Mouse (Mus musculus) splenic B cell, adult 2 months (primary cell): Measurements from ENCODE around the gene Hc.

Experiments
- DNase-seq: peaks from one replicate; pipeline ENCODE4 v3.0.0-alpha.2; 2011; ENCODE audit warnings: low read depth, low spot score
- H3K27me3 ChIP-seq: 2 replicates; pipeline ENCODE4 v1.6.1; 2012; ENCODE audit warnings: mild to moderate bottlenecking, low read length, moderate library complexity, mixed read lengths; ENCODE audit not compliant: control insufficient read depth, poor library complexity, insufficient read depth, severe bottlenecking
- H3K36me3 ChIP-seq: 2 replicates; pipeline ENCODE4 v1.6.1; 2012; ENCODE audit warnings: mild to moderate bottlenecking, low read length, moderate library complexity, mixed read lengths; ENCODE audit not compliant: control insufficient read depth, poor library complexity, insufficient read depth, severe bottlenecking

Hc gene

GRCm38 (mm10) chr2:34960966-34961365 lies 100.3 kb downstream of the Hc start:
- H3K27me3 ChIP-seq: no peaks in the 10 kb centered on the region
- DNase-seq: no peak
- H3K36me3 ChIP-seq: no peaks in the 10 kb centered on the region; the same call in none of the 2 replicates

DNA sequence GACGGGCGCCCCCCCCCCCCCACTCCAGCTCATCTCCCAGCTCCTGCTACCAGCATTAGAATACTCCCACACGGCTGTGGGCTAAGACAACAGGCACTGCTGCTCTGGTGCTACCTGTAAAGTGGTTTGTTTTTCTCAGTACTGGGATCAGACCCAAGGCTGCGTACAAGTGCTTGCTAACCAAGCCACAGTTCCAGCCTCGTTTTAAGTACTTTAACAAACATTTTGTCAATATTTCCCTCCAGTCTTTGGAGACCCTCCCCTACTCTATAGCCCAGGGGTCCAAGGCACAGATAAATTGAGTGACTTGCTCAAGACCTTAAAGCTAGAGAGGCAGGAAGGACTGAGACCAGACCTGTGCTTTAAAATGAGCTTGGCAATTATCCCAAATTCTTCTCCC lies 100.8 kb downstream of the Hc start:
- no peaks in the 10 kb centered on the region for H3K27me3 ChIP-seq
- H3K36me3 ChIP-seq: no peaks in the 10 kb centered on the region; the same call in none of the 2 replicates
- DNase-seq: no peak

DNA sequence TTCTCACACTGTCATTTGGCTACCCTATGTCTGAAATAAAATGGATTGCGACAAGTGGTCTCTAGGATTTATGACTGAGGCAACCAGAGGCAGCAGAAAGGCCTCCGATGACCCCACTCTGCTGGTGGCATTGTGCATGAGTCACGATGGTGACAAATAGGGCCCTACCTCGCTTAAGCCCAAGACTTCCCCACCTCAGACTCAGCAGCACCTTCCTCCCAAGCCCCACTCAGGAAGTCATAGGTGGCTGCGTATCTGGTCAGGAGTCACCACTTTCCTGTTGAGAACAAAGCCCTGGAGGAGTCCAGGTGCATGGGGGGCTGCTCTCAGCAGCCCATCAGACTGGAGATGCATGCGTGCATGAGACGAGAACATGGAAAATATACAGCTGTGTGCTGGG lies 102.7 kb downstream of the Hc start:
- DNase-seq: peak; percentile 45
- no peaks in the 10 kb centered on the region; the same call in none of the 2 replicates for H3K36me3 ChIP-seq
- no peaks in the 10 kb centered on the region for H3K27me3 ChIP-seq

- DNase-seq: peak; percentile 80
- Histone ChIP-seq H3K27me3 (no peaks in the 10 kb centered on the region), H3K36me3 (no peaks in the 10 kb centered on the region; the same call in none of the 2 replicates)
Observed at GRCm38 (mm10) chr2:34958036-34958435, 103.2 kb downstream of the Hc start.

DNA sequence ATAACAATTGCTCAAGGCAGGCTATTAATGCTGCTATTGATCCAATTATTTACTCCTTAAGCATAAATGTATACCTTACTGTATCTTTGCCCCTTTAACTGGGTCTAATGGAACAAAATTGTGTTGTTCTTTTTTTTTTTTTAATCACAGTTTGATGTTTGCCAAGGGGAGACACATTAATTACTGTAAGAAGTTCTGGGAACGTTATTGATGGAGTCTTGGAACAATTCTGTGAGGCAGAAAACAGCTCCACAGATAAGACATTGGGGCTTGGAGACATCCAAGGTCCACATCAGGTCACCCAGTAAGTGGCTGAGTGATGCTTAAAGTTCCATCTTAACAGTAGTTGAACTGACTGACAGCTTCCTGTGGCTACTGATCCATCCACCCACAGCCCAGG lies 103.8 kb downstream of the Hc start:
- no peak for DNase-seq
- Histone ChIP-seq H3K27me3 (no peaks in the 10 kb centered on the region), H3K36me3 (no peaks in the 10 kb centered on the region; the same call in none of the 2 replicates)

DNA sequence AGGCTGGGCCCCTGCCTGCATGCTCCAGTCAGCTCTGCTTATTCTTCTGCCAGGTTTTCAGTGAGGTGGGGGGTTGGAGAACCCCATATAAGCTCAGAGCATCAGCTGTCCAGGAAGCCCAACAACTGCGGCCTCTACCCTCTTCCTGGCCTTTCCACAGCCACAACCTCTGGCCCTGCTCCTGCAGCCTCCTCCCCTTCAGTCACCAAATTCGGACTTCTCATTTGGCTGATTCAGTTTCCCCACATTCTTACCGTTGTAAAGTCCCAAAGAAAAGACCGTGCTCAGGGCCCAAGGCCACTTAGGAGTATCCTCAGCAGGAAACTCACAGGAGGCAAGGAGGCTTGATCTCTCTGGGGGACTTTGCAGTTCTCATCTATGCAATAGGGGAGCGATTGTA lies 104.3 kb downstream of the Hc start:
- Histone ChIP-seq H3K27me3 (no peaks in the 10 kb centered on the region), H3K36me3 (peaks cover 2% of the 10 kb centered on the region)
- no peak for DNase-seq

- peaks cover 2% of the 10 kb centered on the region for H3K36me3 ChIP-seq
- no peaks in the 10 kb centered on the region for H3K27me3 ChIP-seq
- DNase-seq: no peak
Observed at GRCm38 (mm10) chr2:34954344-34954743, 106.9 kb downstream of the Hc start.

- H3K36me3 ChIP-seq: peaks cover 2% of the 10 kb centered on the region; the same call in 1 of the 2 replicates
- H3K27me3 ChIP-seq: no peaks in the 10 kb centered on the region
- no peak for DNase-seq
Observed at GRCm38 (mm10) chr2:34953547-34954116, 107.6 kb downstream of the Hc start.

- peak; percentile 39 for DNase-seq
- Histone ChIP-seq H3K36me3 (peaks cover 2% of the 10 kb centered on the region; the same call in 1 of the 2 replicates), H3K27me3 (no peaks in the 10 kb centered on the region)
Observed at GRCm38 (mm10) chr2:34953018-34953417, 108.2 kb downstream of the Hc start.

GRCm38 (mm10) chr2:34951469-34951868 lies 109.8 kb downstream of the Hc start:
- DNase-seq: no peak
- Histone ChIP-seq H3K36me3 (peaks cover 2% of the 10 kb centered on the region; the same call in 1 of the 2 replicates), H3K27me3 (no peaks in the 10 kb centered on the region)

DNA sequence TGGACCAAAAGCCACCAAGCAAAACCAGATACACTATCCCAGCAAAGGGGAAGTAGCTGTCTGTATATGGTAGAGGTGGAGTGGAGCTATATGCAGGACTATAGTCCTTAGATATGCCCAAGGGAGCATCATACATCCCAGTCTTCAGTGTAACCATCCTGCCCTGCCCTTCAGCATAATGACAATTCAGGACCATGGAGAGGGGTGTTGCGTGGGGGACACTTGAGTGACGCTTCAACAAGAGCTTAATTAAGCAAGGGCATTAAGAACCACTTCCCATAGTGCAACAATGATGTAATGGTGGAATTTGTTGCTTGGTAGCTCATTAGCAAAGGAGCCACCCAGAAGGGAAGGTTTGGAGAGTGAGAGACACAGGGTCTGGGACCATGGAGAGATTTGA lies 112.6 kb downstream of the Hc start:
- peaks cover 2% of the 10 kb centered on the region; the same call in 1 of the 2 replicates for H3K36me3 ChIP-seq
- no peak for DNase-seq
- no peaks in the 10 kb centered on the region for H3K27me3 ChIP-seq

DNA sequence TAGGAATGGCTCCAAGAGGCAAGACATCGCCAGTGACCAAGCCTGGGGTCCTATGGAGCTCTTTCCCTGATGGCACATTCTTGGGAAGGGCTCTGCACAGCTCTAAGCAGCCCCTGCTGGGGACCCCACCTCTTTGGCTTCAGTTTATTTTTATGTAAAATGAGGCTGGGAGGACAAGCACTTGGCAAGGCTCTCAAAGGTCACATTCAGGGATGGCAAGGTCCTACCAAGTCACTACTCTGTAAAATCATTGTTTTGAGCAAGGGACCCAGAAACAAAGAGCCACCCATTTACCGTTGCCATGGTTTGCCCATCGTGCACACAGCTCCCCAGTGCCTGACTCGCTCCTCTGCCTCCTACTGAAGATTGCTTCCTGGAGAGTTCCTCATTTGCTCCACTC lies 115.2 kb downstream of the Hc start:
- Histone ChIP-seq H3K36me3 (no peaks in the 10 kb centered on the region), H3K27me3 (no peaks in the 10 kb centered on the region)
- no peak for DNase-seq

DNA sequence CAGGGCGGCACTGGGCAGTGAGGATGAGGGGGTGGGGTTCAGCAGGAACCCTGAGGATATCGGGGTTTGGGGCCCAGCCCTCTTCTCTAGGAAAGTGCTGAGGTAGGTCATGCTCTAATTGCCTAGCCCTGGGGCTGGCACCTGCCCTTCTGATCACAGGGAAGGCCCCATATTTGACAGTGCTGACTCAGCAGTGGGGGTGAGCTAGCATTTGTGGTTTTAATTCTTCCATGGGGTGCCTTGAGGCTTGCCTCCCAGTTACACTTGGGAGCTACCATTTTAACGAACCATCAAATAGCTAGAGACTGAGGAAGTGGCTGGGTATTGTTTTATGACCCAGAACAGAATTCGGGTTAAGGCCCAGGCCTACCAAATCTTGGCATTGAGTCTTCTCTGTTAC lies 115.7 kb downstream of the Hc start:
- H3K27me3 ChIP-seq: no peaks in the 10 kb centered on the region
- H3K36me3 ChIP-seq: no peaks in the 10 kb centered on the region
- no peak for DNase-seq

GRCm38 (mm10) chr2:34944761-34945160 lies 116.5 kb downstream of the Hc start:
- peak; percentile 86 for DNase-seq
- H3K27me3 ChIP-seq: no peaks in the 10 kb centered on the region
- no peaks in the 10 kb centered on the region for H3K36me3 ChIP-seq

GRCm38 (mm10) chr2:34943556-34944120 lies 117.6 kb downstream of the Hc start:
- H3K27me3 ChIP-seq: no peaks in the 10 kb centered on the region
- peak; percentile 47 for DNase-seq

More at GRCm38 (mm10) chr2:34943556-34944120, 117.6 kb downstream of the Hc start:
- H3K36me3 ChIP-seq: no peaks in the 10 kb centered on the region
